Mouse (Mus musculus): ENCODE results near the gene Sult6b2. TPM values are rescaled to one million over a fixed set of nuclear protein-coding genes. Genes with fewer than 3 reads are reported as not detected.

The Sult6b2 gene
- not detected for total RNA-seq (2021)
- long read RNA-seq, experiment 1: 0 reads
- long read RNA-seq, experiment 2: 0 reads

GRCm38 (mm10) chr6:142804402-142804801, at the start of gene Sult6b2:
Gene Sult6b2, minus strand, starts transcription at chr6:142804502.
- no peak for DNase-seq (ENCODE audit: extremely low spot score in 1 of 2, low spot score in 2 of 2)
- intact Hi-C loops (cut with DNase I): no loop called here
- H3K4me3 ChIP-seq: no peak within 1 kb of the TSS
- no peak within 1 kb of the TSS for H3K27ac ChIP-seq
- TF ChIP-seq CTCF (IDR thresholded peaks at IDR 0.05): no peak

- Histone ChIP-seq H3K4me3 (no peak overlapping the region), H3K27ac (no peak overlapping the region)
- intact Hi-C loops (cut with DNase I): loop anchor here (5.0 kb wide), 1 partner anchor 110 kb away; the partner anchor contains the start of gene St8sia1
- no peak for DNase-seq (ENCODE audit: extremely low spot score in 1 of 2, low spot score in 2 of 2)
- no peak for TF ChIP-seq CTCF (IDR thresholded peaks at IDR 0.05)
Measured at GRCm38 (mm10) chr6:142852419-142853377, 48.4 kb upstream of the Sult6b2 start.

- no peak for TF ChIP-seq CTCF (IDR thresholded peaks at IDR 0.05)
- H3K4me3 ChIP-seq: no peak overlapping the region
- DNase-seq (ENCODE audit: extremely low spot score in 1 of 2, low spot score in 2 of 2): peak in 1 of 2 experiments; percentile 29
- no peak overlapping the region for H3K27ac ChIP-seq
- intact Hi-C loops (cut with DNase I): loop anchor here (5.0 kb wide), 1 partner anchor 112 kb away; the partner anchor contains the start of gene St8sia1
Measured at GRCm38 (mm10) chr6:142850436-142850835, 46.1 kb upstream of the Sult6b2 start.

- Histone ChIP-seq H3K4me3 (no peak overlapping the region), H3K27ac (no peak overlapping the region)
- TF ChIP-seq CTCF (IDR thresholded peaks at IDR 0.05): no peak
- intact Hi-C loops (cut with DNase I): no loop called here
- DNase-seq (ENCODE audit: extremely low spot score in 1 of 2, low spot score in 2 of 2): no peak
Measured at GRCm38 (mm10) chr6:142849326-142849725, 45.0 kb upstream of the Sult6b2 start.

- Histone ChIP-seq H3K4me3 (no peak overlapping the region), H3K27ac (no peak overlapping the region)
- no peak; the same call in 1 of the 2 replicates for TF ChIP-seq CTCF (IDR thresholded peaks at IDR 0.05)
- no peak for DNase-seq (ENCODE audit: extremely low spot score in 1 of 2, low spot score in 2 of 2)
- intact Hi-C loops (cut with DNase I): no loop called here
Measured at GRCm38 (mm10) chr6:142847914-142848674, 43.8 kb upstream of the Sult6b2 start.

- DNase-seq (ENCODE audit: extremely low spot score in 1 of 2, low spot score in 2 of 2): no peak
- no peak for TF ChIP-seq CTCF (IDR thresholded peaks at IDR 0.05)
- intact Hi-C loops (cut with DNase I): no loop called here
- Histone ChIP-seq H3K27ac (no peak overlapping the region), H3K4me3 (no peak overlapping the region)
Measured at GRCm38 (mm10) chr6:142846855-142847254, 42.6 kb upstream of the Sult6b2 start.

GRCm38 (mm10) chr6:142845066-142845465, 40.8 kb upstream of the Sult6b2 start:
- no peak for DNase-seq (ENCODE audit: extremely low spot score in 1 of 2, low spot score in 2 of 2)
- intact Hi-C loops (cut with DNase I): no loop called here
- TF ChIP-seq CTCF (IDR thresholded peaks at IDR 0.05): no peak
- Histone ChIP-seq H3K27ac (no peak overlapping the region), H3K4me3 (no peak overlapping the region)

- no peak for DNase-seq (ENCODE audit: extremely low spot score in 1 of 2, low spot score in 2 of 2)
- intact Hi-C loops (cut with DNase I): no loop called here
- TF ChIP-seq CTCF (IDR thresholded peaks at IDR 0.05): no peak
- no peak overlapping the region for H3K27ac ChIP-seq
- no peak overlapping the region for H3K4me3 ChIP-seq
Measured at GRCm38 (mm10) chr6:142844061-142844460, 39.8 kb upstream of the Sult6b2 start.

GRCm38 (mm10) chr6:142838501-142838900, 34.2 kb upstream of the Sult6b2 start:
- intact Hi-C loops (cut with DNase I): no loop called here
- no peak for TF ChIP-seq CTCF (IDR thresholded peaks at IDR 0.05)
- no peak for DNase-seq (ENCODE audit: extremely low spot score in 1 of 2, low spot score in 2 of 2)
- Histone ChIP-seq H3K4me3 (no peak overlapping the region), H3K27ac (no peak overlapping the region)

GRCm38 (mm10) chr6:142837326-142837725, 33.0 kb upstream of the Sult6b2 start:
- no peak for TF ChIP-seq CTCF (IDR thresholded peaks at IDR 0.05)
- intact Hi-C loops (cut with DNase I): no loop called here

GRCm38 (mm10) chr6:142835726-142836125, 31.4 kb upstream of the Sult6b2 start:
- intact Hi-C loops (cut with DNase I): no loop called here
- H3K4me3 ChIP-seq: no peak overlapping the region
- TF ChIP-seq CTCF (IDR thresholded peaks at IDR 0.05): no peak
- no peak for DNase-seq (ENCODE audit: extremely low spot score in 1 of 2, low spot score in 2 of 2)
- no peak overlapping the region for H3K27ac ChIP-seq

More at GRCm38 (mm10) chr6:142837326-142837725, 33.0 kb upstream of the Sult6b2 start:
- DNase-seq (ENCODE audit: extremely low spot score in 1 of 2, low spot score in 2 of 2): no peak
- H3K4me3 ChIP-seq: no peak overlapping the region
- H3K27ac ChIP-seq: no peak overlapping the region

- DNase-seq (ENCODE audit: extremely low spot score in 1 of 2, low spot score in 2 of 2): no peak
- intact Hi-C loops (cut with DNase I): no loop called here
Measured at GRCm38 (mm10) chr6:142834911-142835310, 30.6 kb upstream of the Sult6b2 start.

More at GRCm38 (mm10) chr6:142834911-142835310, 30.6 kb upstream of the Sult6b2 start:
- H3K4me3 ChIP-seq: no peak overlapping the region
- no peak overlapping the region for H3K27ac ChIP-seq
- no peak for TF ChIP-seq CTCF (IDR thresholded peaks at IDR 0.05)
